Mouse (Mus musculus) heart, embryonic 11.5 days (tissue): ENCODE measurements at regions not wholly inside any gene's neighbourhood (a gene's known extent, or its start where the extent isn't known, plus 50 kb on each side); places are given as distances from the start of the nearest gene placed in this dataset.

Source experiments
- ATAC-seq: fragments of 200-750 bp; cut with Nextera tagmentation; replicated peaks from 2 replicates; pipeline ENCODE4 v1.8.0; 2017; ENCODE audit warnings: moderate library complexity; ENCODE audit not compliant: insufficient number of reproducible peaks, low FRiP score, low TSS enrichment
- H3K27ac ChIP-seq: fragments of 300-500 bp; sonication (generic); 2 replicates; pipeline ENCODE4 v1.5.1; 2014; ENCODE audit warnings: mild to moderate bottlenecking, low read depth, low read length
- H3K27me3 ChIP-seq: fragments of 300-500 bp; sonication (generic); 2 replicates; pipeline ENCODE4 v1.6.1; 2014; ENCODE audit warnings: mild to moderate bottlenecking, low read length, mixed read lengths; ENCODE audit not compliant: control insufficient read depth, insufficient read depth
- H3K36me3 ChIP-seq: fragments of 300-500 bp; sonication (generic); 2 replicates; pipeline ENCODE4 v1.6.1; 2014; ENCODE audit warnings: mild to moderate bottlenecking, low read length, moderate library complexity, mixed read lengths; ENCODE audit not compliant: control insufficient read depth, insufficient read depth
- H3K4me1 ChIP-seq: fragments of 300-500 bp; sonication (generic); 2 replicates; pipeline ENCODE4 v1.6.1; 2014; ENCODE audit warnings: low read length; ENCODE audit not compliant: control insufficient read depth, insufficient read depth
- H3K4me2 ChIP-seq: fragments of 300-500 bp; sonication (generic); 2 replicates; pipeline ENCODE4 v1.6.1; 2014; ENCODE audit warnings: mild to moderate bottlenecking, moderate library complexity
- H3K4me3 ChIP-seq: fragments of 300-500 bp; sonication (generic); 2 replicates; pipeline ENCODE4 v1.5.1; 2014; ENCODE audit warnings: low read depth, low read length
- H3K9ac ChIP-seq: fragments of 300-500 bp; sonication (generic); 2 replicates; pipeline ENCODE4 v1.6.1; 2014; ENCODE audit warnings: mild to moderate bottlenecking, low read depth, low read length, moderate library complexity
- H3K9me3 ChIP-seq: fragments of 300-500 bp; sonication (generic); replicated peaks from 2 replicates; pipeline ENCODE4 v1.6.1; 2016; ENCODE audit warnings: low read length; ENCODE audit not compliant: control insufficient read depth
- WGBS: fragments of 180-500 bp; shearing (Covaris S2); extraction: QIAGEN DNeasy Blood & Tissue Kit; methylation state at CpG from one replicate; pipeline ENCODE4 v1.1.7; 2014; ENCODE audit not compliant: insufficient replicate concordance; 5-methylcytosine and 5-hydroxymethylcytosine counted together

DNA sequence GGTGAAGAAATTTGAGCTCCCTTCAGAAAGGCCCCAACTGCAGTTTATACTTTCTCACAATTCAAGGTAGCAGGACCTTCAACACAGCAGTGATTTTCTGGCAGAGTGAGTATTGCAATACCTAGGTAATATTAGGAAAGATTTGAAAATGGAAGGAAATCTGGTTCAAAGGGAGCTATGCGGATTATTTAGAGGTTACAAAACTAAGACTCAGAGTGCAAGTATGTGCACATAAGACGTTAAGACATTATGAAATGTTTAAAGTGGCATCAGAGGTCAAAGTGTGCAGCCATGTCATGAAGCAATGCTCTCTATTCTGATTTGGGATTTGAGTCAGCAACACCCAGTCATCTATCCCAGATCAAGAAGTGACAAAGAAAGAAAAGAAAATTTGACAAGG, 164.6 kb downstream of the Ptn start:
- no peaks in the 10 kb centered on the region for H3K36me3 ChIP-seq
- H3K4me1 ChIP-seq, result no peaks in the 10 kb centered on the region
- no peak overlapping the region for H3K9ac ChIP-seq
- no peak overlapping the region for H3K27ac ChIP-seq
- no peaks in the 10 kb centered on the region for H3K27me3 ChIP-seq
- no peak overlapping the region for H3K4me2 ChIP-seq
- no peak for ATAC-seq
- H3K4me3 ChIP-seq, result no peak overlapping the region
- H3K9me3 ChIP-seq, result no peaks in the 10 kb centered on the region
- 78% methylated on average over 2 of the region's 2 CpGs for WGBS

DNA sequence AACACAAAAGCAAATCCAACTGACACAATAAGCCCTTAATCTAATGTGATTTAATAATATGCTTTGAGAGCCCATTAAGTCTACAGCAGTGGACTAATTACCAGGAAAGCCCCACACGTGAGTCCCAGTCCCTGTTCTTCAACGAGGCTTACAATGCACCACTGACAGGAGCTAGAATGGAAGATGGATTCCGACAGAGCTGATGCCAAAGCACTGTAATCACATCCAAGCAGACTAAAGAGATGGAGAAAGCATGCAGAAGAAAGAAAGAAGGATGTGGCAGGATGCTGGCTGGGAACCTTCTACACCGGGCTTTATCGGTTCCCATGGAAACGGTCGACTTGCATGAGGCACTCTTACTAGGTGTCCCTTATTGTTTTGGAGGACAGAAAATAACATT, 165.1 kb downstream of the Ptn start:
- no peak overlapping the region for H3K4me2 ChIP-seq
- H3K4me3 ChIP-seq, result no peak overlapping the region
- H3K27ac ChIP-seq, result no peak overlapping the region
- no peak for ATAC-seq
- H3K9me3 ChIP-seq, result no peaks in the 10 kb centered on the region
- WGBS, result 55% methylated on average over 7 of the region's 7 CpGs
- no peak overlapping the region for H3K9ac ChIP-seq
- H3K27me3 ChIP-seq, result no peaks in the 10 kb centered on the region
- H3K4me1 ChIP-seq, result no peaks in the 10 kb centered on the region
- no peaks in the 10 kb centered on the region for H3K36me3 ChIP-seq

DNA sequence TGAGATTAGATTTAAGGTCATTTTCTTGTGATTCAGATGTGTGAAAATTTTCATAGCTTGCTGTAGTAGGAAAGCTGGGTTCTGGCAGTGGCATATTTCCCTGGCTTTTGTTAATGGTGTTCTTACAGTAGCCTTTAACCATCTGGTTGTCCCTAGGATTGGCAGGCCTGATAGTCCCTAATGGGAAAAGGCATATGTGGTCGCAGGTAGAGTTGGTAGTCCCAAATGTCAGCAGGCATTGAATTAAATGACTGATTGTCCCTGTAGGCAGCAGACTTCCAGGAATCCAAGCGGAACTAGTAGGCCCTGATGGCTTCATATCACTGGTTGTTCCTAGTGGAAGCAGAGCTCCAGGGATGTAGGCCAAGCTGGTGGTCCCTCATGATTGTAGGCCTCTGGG, 173.0 kb downstream of the Ptn start:
- Histone ChIP-seq H3K4me1 (no peaks in the 10 kb centered on the region), H3K9ac (no peak overlapping the region), H3K4me2 (no peak overlapping the region), H3K36me3 (no peaks in the 10 kb centered on the region), H3K27me3 (no peaks in the 10 kb centered on the region), H3K9me3 (no peaks in the 10 kb centered on the region), H3K4me3 (no peak overlapping the region), H3K27ac (no peak overlapping the region)
- WGBS, result 75% methylated on average over 2 of the region's 2 CpGs
- ATAC-seq, result no peak

DNA sequence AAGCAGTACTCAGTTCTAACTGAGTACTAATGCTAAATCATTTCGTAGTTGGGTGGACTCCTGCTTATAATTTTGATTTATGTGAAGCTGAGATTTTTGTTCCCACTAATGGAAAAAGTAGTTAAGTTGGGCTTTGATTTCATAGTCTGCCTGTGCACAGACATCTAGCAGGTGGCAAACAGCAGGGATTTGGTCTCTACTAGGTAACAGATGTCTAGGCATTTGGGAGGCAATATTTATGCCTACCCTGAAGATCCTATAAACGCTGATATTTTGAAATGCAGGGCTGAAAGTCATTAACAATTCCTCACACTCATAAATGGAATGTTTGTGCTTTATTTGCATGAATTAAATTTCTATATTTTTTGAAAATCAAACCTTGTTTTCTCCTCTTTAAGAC, 182.4 kb downstream of the Ptn start:
- Histone ChIP-seq H3K4me2 (no peak overlapping the region), H3K4me3 (no peak overlapping the region), H3K27ac (no peak overlapping the region), H3K36me3 (no peaks in the 10 kb centered on the region), H3K9me3 (no peaks in the 10 kb centered on the region), H3K4me1 (no peaks in the 10 kb centered on the region), H3K9ac (no peak overlapping the region), H3K27me3 (no peaks in the 10 kb centered on the region)
- WGBS, result 72% methylated on average over 2 of the region's 2 CpGs
- ATAC-seq, result no peak

DNA sequence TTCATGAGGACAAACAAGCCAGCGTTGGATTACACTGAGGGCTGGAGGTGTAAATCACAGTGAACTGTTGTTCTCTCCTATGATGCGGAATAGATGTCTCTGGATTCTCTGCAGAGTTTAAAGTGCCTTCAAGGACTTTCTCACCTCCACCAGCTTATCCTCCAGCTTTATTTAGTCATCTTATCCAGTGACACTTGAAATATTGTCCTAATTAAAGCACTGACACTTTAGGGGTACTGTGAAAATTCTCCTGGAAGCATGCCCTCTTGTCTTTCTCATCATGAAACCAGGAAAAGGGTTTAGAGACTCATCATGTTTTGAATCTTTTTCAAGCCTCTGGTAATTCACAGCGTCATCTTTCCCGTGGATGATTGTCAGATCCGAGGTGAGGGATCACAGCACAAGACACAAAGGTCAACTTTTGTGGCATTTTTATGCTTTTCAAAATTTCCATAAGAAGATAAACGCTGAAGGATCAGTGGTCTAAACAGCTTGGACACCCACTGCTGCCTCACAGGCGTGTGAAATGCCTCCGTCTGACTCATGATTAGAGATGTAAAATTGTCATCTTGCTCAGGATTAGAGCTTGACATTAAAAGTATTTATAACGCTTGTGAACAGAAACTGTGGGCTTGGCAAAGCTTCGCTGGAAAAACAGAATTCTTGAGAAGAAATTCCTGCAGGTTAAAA, 201.6 kb downstream of the Ptn start:
- H3K4me3 ChIP-seq, result no peak overlapping the region
- no peaks in the 10 kb centered on the region for H3K9me3 ChIP-seq
- no peak overlapping the region for H3K9ac ChIP-seq
- H3K27me3 ChIP-seq, result no peaks in the 10 kb centered on the region
- H3K36me3 ChIP-seq, result no peaks in the 10 kb centered on the region
- whole genome bisulfite sequencing, result 51% methylated on average over 10 of the region's 10 CpGs
- peak overlapping the region; percentile 4; the same call in 1 of the 2 replicates for H3K4me2 ChIP-seq
- peak overlapping the region; percentile 63 for H3K27ac ChIP-seq
- ATAC-seq, result no peak
- no peaks in the 10 kb centered on the region for H3K4me1 ChIP-seq

DNA sequence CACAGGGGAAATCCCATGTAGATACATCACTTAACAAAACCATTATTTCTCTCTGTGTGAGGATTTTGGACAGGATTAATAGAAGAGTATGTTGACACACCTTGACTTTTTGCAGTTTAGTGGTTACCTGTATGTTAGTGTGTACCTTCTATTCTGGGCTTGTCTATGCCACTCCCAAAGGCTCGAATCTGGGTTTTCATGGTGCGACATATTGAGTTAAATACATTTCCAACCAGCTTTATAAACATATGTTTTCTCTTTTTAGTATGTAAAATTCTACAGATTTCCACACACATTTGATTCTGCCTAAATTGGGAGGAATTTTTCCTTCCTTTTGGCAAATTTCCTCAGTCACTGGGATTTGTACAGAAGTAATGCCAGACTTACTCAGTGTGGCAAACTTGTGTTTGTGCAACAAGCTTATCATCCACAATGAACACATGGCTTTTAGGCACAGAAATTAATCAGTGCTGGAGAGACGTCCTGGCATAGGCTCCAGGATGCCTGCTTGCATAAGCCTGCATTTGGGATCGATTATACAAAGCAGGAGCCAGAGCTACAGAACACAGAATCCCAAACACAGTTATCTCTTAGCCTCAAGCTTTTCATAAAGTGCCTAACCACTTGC, 204.3 kb downstream of the Ptn start:
- no peak for ATAC-seq
- Histone ChIP-seq H3K4me1 (no peaks in the 10 kb centered on the region), H3K4me3 (no peak overlapping the region), H3K27me3 (no peaks in the 10 kb centered on the region), H3K27ac (no peak overlapping the region), H3K36me3 (no peaks in the 10 kb centered on the region), H3K9ac (no peak overlapping the region), H3K4me2 (no peak overlapping the region), H3K9me3 (no peaks in the 10 kb centered on the region)
- 61% methylated on average over 4 of the region's 4 CpGs for WGBS

DNA sequence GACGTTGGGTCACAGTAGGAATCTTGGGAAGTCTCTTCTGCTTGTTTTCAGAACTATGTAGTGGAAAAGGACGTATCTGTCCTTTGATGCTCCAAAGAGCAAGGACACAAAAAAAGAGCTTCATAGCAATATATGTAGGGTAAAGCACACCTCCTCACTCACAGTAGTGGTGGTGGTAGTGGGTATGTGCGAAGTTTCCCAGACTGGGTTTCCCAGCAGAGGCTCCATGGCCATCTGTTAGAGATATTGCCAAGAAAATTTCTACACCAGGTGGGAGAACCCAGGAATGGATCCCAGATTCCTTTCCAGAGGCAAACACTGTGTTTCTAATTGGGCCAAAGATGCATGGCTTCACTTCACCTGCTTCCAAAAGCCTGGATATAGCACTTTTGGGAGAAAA, 205.2 kb downstream of the Ptn start:
- Histone ChIP-seq H3K9me3 (no peaks in the 10 kb centered on the region), H3K4me1 (no peaks in the 10 kb centered on the region), H3K4me3 (no peak overlapping the region), H3K9ac (no peak overlapping the region), H3K27ac (no peak overlapping the region), H3K36me3 (no peaks in the 10 kb centered on the region), H3K4me2 (no peak overlapping the region), H3K27me3 (no peaks in the 10 kb centered on the region)
- ATAC-seq, result no peak
- WGBS, result 86% methylated on average over 3 of the region's 3 CpGs

DNA sequence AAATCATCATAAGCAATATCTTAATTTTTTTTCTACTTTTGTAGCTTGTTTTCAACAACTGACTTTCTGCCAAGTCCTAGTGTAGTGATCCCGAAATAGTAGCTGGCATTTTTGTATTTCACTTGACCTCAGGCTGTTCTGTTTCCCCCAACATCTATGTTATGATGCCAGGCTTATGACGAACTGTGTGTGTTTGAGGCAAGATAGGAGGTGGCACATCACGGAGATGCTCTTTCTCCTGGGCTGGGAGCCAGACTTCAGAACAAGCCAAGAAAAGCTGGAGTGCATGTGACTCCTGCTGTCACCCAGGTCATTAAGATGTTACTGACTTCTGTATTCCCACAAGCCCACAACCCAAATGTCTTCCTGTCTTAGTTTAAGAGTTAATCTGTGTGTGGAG, 208.7 kb downstream of the Chrm2 start:
- Histone ChIP-seq H3K4me1 (no peaks in the 10 kb centered on the region), H3K9me3 (no peaks in the 10 kb centered on the region), H3K4me3 (no peak overlapping the region), H3K27ac (no peak overlapping the region), H3K27me3 (no peaks in the 10 kb centered on the region), H3K9ac (no peak overlapping the region), H3K4me2 (no peak overlapping the region), H3K36me3 (no peaks in the 10 kb centered on the region)
- no peak for ATAC-seq
- 51% methylated on average over 3 of the region's 3 CpGs for WGBS
